Mouse (Mus musculus) left cerebral cortex, postnatal 14 days (tissue): Measurements from ENCODE around the gene Sgca. TPM values are rescaled to one million over a fixed set of nuclear protein-coding genes. Genes with fewer than 3 reads are reported as not detected.
"Not testable (repeated sequence)": the region's sequence is repeated elsewhere in the genome, so short reads cannot be mapped to it uniquely, and the experiment has no call there.

Source experiments
- DNase-seq, 2 experiments: peaks; one replicate each; pipeline ENCODE4 v3.0.0; 2021 to 2022; ENCODE audit warnings: low spot score in 2 of 2, mixed read lengths in 1 of 2
- intact Hi-C: fragments of 180-260 bp; cut with DNase I; formaldehyde crosslinking; loops from one replicate; pipeline ENCODE4 v1.15.1; 2025
- long read RNA-seq, 2 experiments: library from polyadenylated mRNA; stranded (forward); transcript quantifications; one replicate each; pipeline ENCODE4 v2.0.0; 2021
- total RNA-seq, 2 experiments: library from RNA; stranded (reverse); gene quantifications; 2 replicates each; pipeline ENCODE4 v1.2.3; 2021

The Sgca gene
- total RNA-seq: under 1 TPM; 0.55 to 0.68 TPM
- long read RNA-seq, experiment 1, partial matches to known transcripts: 0 of 2 reads
- long read RNA-seq, experiment 1, other reads (novel, unspliced or antisense): 1 of 2 reads
- long read RNA-seq, experiment 2: 0 reads

GRCm38 (mm10) chr11:94976199-94976598, at the start of gene Sgca:
Gene Sgca (minus strand): TSS chr11:94976327.
- no peak for DNase-seq
- intact Hi-C loops: no loop called here

GRCm38 (mm10) chr11:95025227-95026012, 49.3 kb upstream of the Sgca start:
- DNase-seq: no peak
- intact Hi-C loops: no loop called here

- intact Hi-C loops: no loop called here
- peak; percentile 60 to 66 for DNase-seq
Measured at GRCm38 (mm10) chr11:95024439-95025184, 48.5 kb upstream of the Sgca start.

GRCm38 (mm10) chr11:95023481-95023880, 47.4 kb upstream of the Sgca start:
- intact Hi-C loops: no loop called here
- DNase-seq: no peak

- no peak for DNase-seq
- intact Hi-C loops: no loop called here
Measured at GRCm38 (mm10) chr11:95022237-95022992, 46.3 kb upstream of the Sgca start.

GRCm38 (mm10) chr11:95015484-95015883, 39.4 kb upstream of the Sgca start:
- DNase-seq: no peak
- intact Hi-C loops: no loop called here

- DNase-seq: no peak
- intact Hi-C loops: no loop called here
Measured at GRCm38 (mm10) chr11:95012487-95012886, 36.4 kb upstream of the Sgca start.

- intact Hi-C loops: no loop called here
- no peak for DNase-seq
Measured at GRCm38 (mm10) chr11:95012075-95012474, 35.9 kb upstream of the Sgca start.

GRCm38 (mm10) chr11:95011416-95011815, 35.3 kb upstream of the Sgca start:
- intact Hi-C loops: no loop called here
- no peak for DNase-seq

- intact Hi-C loops, DNase-seq: not testable (repeated sequence)
Measured at GRCm38 (mm10) chr11:95010841-95011403, 34.8 kb upstream of the Sgca start.

GRCm38 (mm10) chr11:95010141-95010739, 34.1 kb upstream of the Sgca start:
- intact Hi-C loops: no loop called here
- peak; percentile 66 to 69 for DNase-seq

GRCm38 (mm10) chr11:95009629-95010014, 33.5 kb upstream of the Sgca start, which contains the start of gene Samd14:
Gene Samd14 (plus strand): TSS chr11:95009879.
- intact Hi-C loops: no loop called here
- peak; percentile 74 to 81 for DNase-seq

- intact Hi-C loops: no loop called here
- no peak for DNase-seq
Measured at GRCm38 (mm10) chr11:95008661-95009628, 32.8 kb upstream of the Sgca start.

GRCm38 (mm10) chr11:95007418-95007817, 31.3 kb upstream of the Sgca start:
- DNase-seq: no peak
- intact Hi-C loops: no loop called here

- peak in 1 of 2 experiments; percentile 78 for DNase-seq
- intact Hi-C loops: no loop called here
Measured at GRCm38 (mm10) chr11:95006525-95007219, 30.5 kb upstream of the Sgca start.

- no peak for DNase-seq
- intact Hi-C loops: no loop called here
Measured at GRCm38 (mm10) chr11:95006038-95006437, 29.9 kb upstream of the Sgca start.

- intact Hi-C loops: no loop called here
- no peak for DNase-seq
Measured at GRCm38 (mm10) chr11:95004937-95005198, 28.7 kb upstream of the Sgca start.
